Mouse (Mus musculus): ENCODE data around the gene Smim4. TPM values are rescaled to one million over a fixed set of nuclear protein-coding genes. Genes with fewer than 3 reads are reported as not detected.

The Smim4 gene
- polyA plus RNA-seq, 1 experiment, result 108 TPM

DNA sequence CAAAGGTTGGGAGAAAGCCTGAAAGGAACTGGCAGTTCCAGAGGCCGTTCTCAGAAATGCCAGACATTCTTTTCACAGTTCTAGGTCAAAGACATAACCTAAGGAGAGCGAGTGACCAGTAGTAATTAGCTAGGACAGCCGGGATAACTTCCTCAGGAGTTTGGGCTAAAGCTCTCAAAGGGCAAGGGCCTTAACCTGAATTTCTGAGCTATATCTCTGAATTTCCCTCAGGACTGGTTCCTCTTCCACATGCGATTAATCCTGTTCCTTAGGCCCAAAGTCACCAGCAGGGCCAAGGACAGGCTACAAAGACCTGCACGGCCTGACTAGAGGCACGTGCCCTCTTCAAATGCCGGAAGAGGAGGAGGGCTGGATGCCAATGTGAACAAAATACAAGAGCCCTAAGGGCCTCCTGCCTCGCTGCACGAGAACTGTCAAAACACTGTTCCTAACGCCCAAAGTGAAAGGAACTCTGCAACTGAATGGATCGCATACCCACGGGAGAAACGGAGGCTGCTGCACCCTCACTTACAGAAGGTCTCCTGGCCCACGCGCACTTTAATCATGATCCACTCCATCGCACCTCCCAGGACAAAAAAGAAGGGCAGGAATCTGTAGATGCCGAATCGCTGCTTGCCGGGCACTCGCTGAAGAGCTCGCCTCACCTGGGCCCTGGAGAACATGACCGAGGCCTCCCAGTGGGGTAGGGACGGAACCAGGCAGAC is 493 bp downstream of the Smim4 start:
- peaks cover 40% of the 10 kb centered on the region for H3K36me3 ChIP-seq (replicated peaks; ENCODE audit: low read length)
- peak overlapping the region; percentile 97 for H3K4me3 ChIP-seq (replicated peaks)
- TF ChIP-seq GATA1 (IDR thresholded peaks at IDR 0.05; ENCODE audit: borderline replicate concordance, low read length), result no peak
- TF ChIP-seq FLI1 (IDR thresholded peaks at IDR 0.05; ENCODE audit: low read length), result no peak
- peaks cover 82% of the 10 kb centered on the region for H3K4me1 ChIP-seq
- no peaks in the 10 kb centered on the region for H3K9me3 ChIP-seq
- peaks cover 30% of the 10 kb centered on the region for H3K27me3 ChIP-seq (replicated peaks)

DNA sequence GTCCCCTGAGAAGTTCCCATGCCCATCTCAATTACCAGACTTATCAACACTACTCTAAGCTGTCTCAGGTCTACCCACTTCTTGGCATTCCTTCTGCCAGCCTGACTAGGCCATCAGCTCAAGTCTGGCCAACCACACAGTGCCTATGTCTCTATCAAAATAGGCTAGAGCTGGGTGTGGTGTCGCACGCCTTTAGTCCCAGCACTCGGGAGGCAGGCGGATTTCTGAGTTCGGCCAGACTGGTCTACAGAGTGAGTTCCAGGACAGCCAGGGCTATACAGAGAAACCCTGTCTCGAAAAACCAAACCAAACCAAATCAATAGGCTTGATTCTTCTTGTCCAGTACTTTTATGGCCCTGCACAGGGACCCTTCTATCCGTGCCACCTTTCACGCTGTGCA is 1.9 kb downstream of the Smim4 start:
- H3K27me3 ChIP-seq (replicated peaks), result peaks cover 15% of the 10 kb centered on the region
- peaks cover 71% of the 10 kb centered on the region for H3K4me1 ChIP-seq
- no peaks in the 10 kb centered on the region for H3K9me3 ChIP-seq
- TF ChIP-seq FLI1 (IDR thresholded peaks at IDR 0.05; ENCODE audit: low read length) (no peak), GATA1 (IDR thresholded peaks at IDR 0.05; ENCODE audit: borderline replicate concordance, low read length) (no peak)
- peak overlapping the region; percentile 86 for H3K4me3 ChIP-seq (replicated peaks)
- peaks cover 53% of the 10 kb centered on the region for H3K36me3 ChIP-seq (replicated peaks; ENCODE audit: low read length)

DNA sequence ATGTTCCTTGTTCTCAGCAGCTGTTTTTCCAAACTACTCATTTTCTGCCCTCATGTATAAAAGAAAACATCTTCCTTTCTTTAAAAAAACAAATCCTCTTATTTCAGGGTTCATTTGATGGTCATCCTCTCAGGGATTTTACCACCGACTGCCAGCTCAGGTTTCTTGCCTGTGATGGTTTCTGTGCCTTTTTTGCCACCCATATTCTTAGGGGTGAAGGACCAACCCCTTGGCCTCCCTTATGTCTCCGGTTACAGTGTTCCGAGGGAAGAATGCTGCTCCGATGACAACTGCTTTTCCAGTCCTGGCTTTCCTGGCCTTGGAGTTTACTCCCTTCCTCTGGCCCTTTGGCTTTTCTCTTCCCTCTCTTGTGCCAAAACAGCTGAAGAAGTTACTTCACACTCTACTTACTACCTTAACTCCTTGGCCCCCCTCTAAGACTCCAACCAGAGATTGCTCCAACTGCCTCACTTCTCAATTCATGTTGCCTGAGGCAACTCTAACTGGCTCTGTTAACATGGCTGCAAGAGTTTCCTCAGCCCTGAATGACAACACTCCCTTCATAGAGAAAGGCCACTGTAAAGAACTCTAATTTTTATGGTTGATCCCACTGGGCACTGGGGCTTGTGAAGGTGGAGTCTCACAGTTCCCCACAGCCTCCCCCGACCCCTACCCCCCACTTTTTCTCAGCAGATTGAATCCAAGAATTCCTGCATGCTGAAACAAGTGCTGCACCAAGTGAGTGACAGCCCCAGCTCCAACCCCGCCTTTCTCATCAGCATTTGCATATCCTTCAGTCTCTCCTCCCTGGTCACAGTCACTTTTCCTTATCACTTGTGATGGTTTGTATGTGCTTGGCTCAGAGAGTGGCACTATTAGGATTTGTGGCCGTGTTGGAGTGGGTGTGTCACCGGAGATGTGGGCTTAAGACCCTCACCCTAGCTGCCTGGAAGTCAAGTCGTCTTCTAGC is 3.4 kb downstream of the Smim4 start:
- peaks cover 67% of the 10 kb centered on the region for H3K36me3 ChIP-seq (replicated peaks; ENCODE audit: low read length)
- H3K9me3 ChIP-seq, result no peaks in the 10 kb centered on the region
- H3K4me3 ChIP-seq (replicated peaks), result peak overlapping the region; percentile 85
- TF ChIP-seq GATA1 (IDR thresholded peaks at IDR 0.05; ENCODE audit: borderline replicate concordance, low read length) (no peak), FLI1 (IDR thresholded peaks at IDR 0.05; ENCODE audit: low read length) (no peak)
- H3K27me3 ChIP-seq (replicated peaks), result peaks cover 2% of the 10 kb centered on the region
- peaks cover 59% of the 10 kb centered on the region for H3K4me1 ChIP-seq

DNA sequence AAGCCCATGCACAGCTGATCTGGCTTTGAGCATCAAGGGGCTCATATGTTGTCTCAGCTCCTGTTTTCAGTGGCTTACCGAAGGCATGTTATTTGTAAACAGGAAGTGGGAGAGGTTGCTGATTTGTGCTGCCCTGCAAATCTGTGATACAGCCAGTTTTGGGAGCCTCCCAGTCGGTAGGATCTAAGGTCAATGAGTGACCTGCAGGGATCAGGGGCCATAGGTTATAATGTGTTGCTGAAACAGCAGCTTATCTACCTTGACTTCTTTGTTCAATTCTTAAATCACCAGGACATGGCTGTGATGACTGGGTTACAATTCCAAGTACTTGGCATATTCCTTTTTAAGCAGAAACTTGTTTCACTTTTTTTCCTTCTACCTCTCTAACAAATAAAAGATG is 13.2 kb downstream of the Smim4 start:
- TF ChIP-seq FLI1 (IDR thresholded peaks at IDR 0.05; ENCODE audit: low read length), result no peak
- no peak for TF ChIP-seq GATA1 (IDR thresholded peaks at IDR 0.05; ENCODE audit: borderline replicate concordance, low read length)
- H3K27me3 ChIP-seq (replicated peaks), result no peaks in the 10 kb centered on the region
- H3K9me3 ChIP-seq, result no peaks in the 10 kb centered on the region
- H3K4me3 ChIP-seq (replicated peaks), result no peak overlapping the region
- peaks cover 68% of the 10 kb centered on the region for H3K4me1 ChIP-seq
- H3K36me3 ChIP-seq (replicated peaks; ENCODE audit: low read length), result peaks cover 98% of the 10 kb centered on the region

DNA sequence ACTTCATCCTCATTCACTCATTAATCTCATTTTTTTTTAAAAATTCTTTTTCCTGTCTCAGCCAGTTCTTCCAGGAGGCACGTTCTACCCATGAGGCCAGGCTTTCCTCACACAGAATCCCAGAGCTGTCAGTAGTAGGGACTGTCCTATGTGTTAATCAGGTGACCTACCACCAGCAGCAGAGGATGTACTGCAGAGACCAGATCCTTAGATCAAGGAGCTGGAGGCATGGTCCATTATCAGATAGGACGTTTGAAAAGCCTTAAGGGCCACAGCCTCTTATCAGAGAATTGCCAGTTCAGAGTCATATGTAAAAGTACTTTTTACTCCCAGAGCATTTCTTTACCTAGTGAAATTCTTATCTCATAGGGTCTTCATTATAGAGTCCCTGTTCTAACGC is 14.7 kb downstream of the Smim4 start:
- TF ChIP-seq GATA1 (IDR thresholded peaks at IDR 0.05; ENCODE audit: borderline replicate concordance, low read length) (no peak), FLI1 (IDR thresholded peaks at IDR 0.05; ENCODE audit: low read length) (no peak)
- no peaks in the 10 kb centered on the region for H3K9me3 ChIP-seq
- peaks cover 99% of the 10 kb centered on the region for H3K36me3 ChIP-seq (replicated peaks; ENCODE audit: low read length)
- H3K27me3 ChIP-seq (replicated peaks), result no peaks in the 10 kb centered on the region
- no peak overlapping the region for H3K4me3 ChIP-seq (replicated peaks)
- peaks cover 79% of the 10 kb centered on the region for H3K4me1 ChIP-seq

DNA sequence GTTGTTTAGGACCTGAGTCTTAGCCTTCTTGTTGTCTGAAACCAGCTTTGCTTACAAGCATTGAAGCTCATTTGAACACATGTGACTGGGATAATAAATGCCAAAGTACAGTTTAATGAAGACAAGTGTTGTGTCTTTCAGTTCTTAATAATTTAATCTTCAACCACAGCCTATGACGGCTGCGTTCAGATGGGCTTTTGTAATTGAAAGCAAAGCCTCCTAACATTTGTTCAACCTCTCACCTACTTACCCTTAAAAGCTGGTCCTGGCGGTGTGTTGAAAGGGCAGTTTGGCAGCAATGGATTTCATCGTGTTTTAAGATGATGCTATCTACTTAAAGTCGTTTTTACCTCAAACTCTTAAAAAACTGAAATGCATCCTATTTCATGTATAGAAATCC is 16.6 kb downstream of the Smim4 start:
- no peak for TF ChIP-seq GATA1 (IDR thresholded peaks at IDR 0.05; ENCODE audit: borderline replicate concordance, low read length)
- no peak for TF ChIP-seq FLI1 (IDR thresholded peaks at IDR 0.05; ENCODE audit: low read length)
- Histone ChIP-seq H3K27me3 (replicated peaks) (no peaks in the 10 kb centered on the region), H3K4me3 (replicated peaks) (no peak overlapping the region), H3K36me3 (replicated peaks; ENCODE audit: low read length) (peaks cover 98% of the 10 kb centered on the region), H3K4me1 (peaks cover 78% of the 10 kb centered on the region), H3K9me3 (no peaks in the 10 kb centered on the region)

DNA sequence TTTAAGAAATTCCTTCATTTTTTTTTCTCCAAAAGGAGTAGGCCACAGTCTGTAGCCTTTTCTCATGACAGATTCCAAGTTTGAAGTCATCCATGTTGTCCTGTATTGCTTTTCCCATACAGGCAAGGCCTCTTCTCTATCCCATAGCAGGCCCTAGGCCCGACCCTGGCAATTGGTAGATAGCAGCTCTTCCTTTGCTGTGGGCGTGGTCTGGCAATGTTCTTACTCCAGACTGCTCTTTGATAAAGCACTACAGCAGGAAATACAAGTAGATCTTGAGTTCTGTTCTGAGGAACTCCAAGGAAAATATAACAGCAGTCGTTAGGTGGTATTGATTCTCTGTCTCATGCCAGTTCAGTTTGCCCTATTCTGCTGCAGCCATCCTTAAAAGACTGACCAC is 18.1 kb downstream of the Smim4 start:
- Histone ChIP-seq H3K4me1 (peaks cover 68% of the 10 kb centered on the region), H3K27me3 (replicated peaks) (no peaks in the 10 kb centered on the region), H3K9me3 (no peaks in the 10 kb centered on the region), H3K4me3 (replicated peaks) (no peak overlapping the region), H3K36me3 (replicated peaks; ENCODE audit: low read length) (peaks cover 99% of the 10 kb centered on the region)
- TF ChIP-seq FLI1 (IDR thresholded peaks at IDR 0.05; ENCODE audit: low read length) (no peak), GATA1 (IDR thresholded peaks at IDR 0.05; ENCODE audit: borderline replicate concordance, low read length) (no peak)

DNA sequence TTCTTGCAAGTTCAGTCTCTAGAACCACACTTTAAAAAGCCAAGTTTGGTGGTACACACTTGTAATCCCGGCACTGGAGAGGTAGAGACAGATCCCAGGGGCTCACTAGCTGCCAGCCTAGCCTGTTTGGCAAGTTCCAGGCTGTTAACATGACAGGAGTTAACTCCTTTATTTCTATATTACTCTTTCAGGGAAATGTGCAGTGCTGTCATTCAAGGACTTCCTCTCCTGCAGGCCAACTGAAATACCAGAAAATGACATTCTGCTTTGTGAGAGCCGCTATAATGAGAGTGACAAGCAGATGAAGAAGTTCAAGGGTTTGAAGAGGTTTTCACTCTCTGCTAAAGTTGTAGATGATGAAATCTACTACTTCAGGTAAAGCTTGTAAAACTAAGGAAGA is 23.6 kb downstream of the Smim4 start:
- H3K9me3 ChIP-seq, result no peaks in the 10 kb centered on the region
- H3K4me1 ChIP-seq, result peaks cover 49% of the 10 kb centered on the region
- H3K36me3 ChIP-seq (replicated peaks; ENCODE audit: low read length), result peaks cover 88% of the 10 kb centered on the region
- TF ChIP-seq FLI1 (IDR thresholded peaks at IDR 0.05; ENCODE audit: low read length) (no peak), GATA1 (IDR thresholded peaks at IDR 0.05; ENCODE audit: borderline replicate concordance, low read length) (no peak)
- no peak overlapping the region for H3K4me3 ChIP-seq (replicated peaks)
- H3K27me3 ChIP-seq (replicated peaks), result no peaks in the 10 kb centered on the region

DNA sequence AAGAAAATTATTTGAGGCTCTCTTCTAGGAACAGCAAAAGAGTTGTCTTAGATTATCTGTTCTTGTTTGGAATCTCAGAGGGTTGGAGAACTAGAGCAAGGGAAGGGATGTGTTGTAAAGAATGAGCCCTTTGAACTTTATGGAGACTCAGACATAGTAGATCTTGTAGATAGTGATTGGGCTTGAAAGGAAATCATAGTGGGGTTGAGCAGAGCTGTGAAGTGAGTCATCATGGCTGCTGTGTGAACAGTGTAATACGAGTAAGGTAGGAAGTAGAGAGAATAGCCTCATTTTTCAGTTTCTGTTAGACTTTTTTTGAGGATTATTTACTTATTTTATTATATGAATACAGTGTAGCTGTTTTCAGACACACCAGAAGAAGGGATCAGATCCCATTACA is 38.8 kb downstream of the Smim4 start:
- no peaks in the 10 kb centered on the region for H3K27me3 ChIP-seq (replicated peaks)
- TF ChIP-seq GATA1 (IDR thresholded peaks at IDR 0.05; ENCODE audit: borderline replicate concordance, low read length) (no peak), FLI1 (IDR thresholded peaks at IDR 0.05; ENCODE audit: low read length) (no peak)
- H3K4me3 ChIP-seq (replicated peaks), result no peak overlapping the region
- peaks cover 82% of the 10 kb centered on the region for H3K36me3 ChIP-seq (replicated peaks; ENCODE audit: low read length)
- peaks cover 69% of the 10 kb centered on the region for H3K4me1 ChIP-seq
- no peaks in the 10 kb centered on the region for H3K9me3 ChIP-seq

DNA sequence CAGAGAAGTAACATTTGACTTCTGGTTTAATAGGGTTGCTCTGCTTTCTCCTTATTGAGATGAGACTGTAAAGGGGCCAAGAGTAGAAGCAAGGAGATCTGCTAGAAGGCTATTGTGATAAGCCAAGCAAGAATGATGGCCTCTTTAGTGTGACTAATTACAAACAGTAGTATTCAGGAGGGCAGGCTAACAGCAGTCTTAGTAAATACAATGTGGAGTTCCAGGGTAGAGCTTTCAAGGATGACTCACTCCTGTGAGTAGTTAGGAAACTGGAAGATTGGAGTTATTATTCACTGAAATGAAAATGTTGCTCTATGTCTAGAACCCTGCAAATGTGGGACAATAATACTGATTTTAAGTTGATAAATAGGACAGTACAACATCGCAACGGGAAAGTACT is 40.2 kb downstream of the Smim4 start:
- TF ChIP-seq FLI1 (IDR thresholded peaks at IDR 0.05; ENCODE audit: low read length) (no peak), GATA1 (IDR thresholded peaks at IDR 0.05; ENCODE audit: borderline replicate concordance, low read length) (no peak)
- H3K27me3 ChIP-seq (replicated peaks), result no peaks in the 10 kb centered on the region
- H3K9me3 ChIP-seq, result no peaks in the 10 kb centered on the region
- no peak overlapping the region for H3K4me3 ChIP-seq (replicated peaks)
- peaks cover 69% of the 10 kb centered on the region for H3K4me1 ChIP-seq
- H3K36me3 ChIP-seq (replicated peaks; ENCODE audit: low read length), result peaks cover 86% of the 10 kb centered on the region

All from megakaryocyte, embryonic 14.5 days (primary cell).